Mouse (Mus musculus) C2C12 (cell line): ENCODE results near the gene Tsc22d1. TPM values are rescaled to one million over a fixed set of nuclear protein-coding genes. Genes with fewer than 3 reads are reported as not detected.

ENCODE experiments used
- H3K27me3 ChIP-seq: one replicate; pipeline ENCODE4 v1.6.1; 2011; ENCODE audit not compliant: control insufficient read depth, insufficient read depth, insufficient read length
- H3K36me3 ChIP-seq: one replicate; pipeline ENCODE4 v1.6.1; 2011; ENCODE audit not compliant: control insufficient read depth, insufficient read depth
- H3K4me3 ChIP-seq: one replicate; pipeline ENCODE4 v1.5.1; 2011; ENCODE audit warnings: mild to moderate bottlenecking, control low read depth; ENCODE audit not compliant: poor library complexity, insufficient read depth, severe bottlenecking
- H3K79me2 ChIP-seq: one replicate; pipeline ENCODE4 v1.6.1; 2011; ENCODE audit not compliant: control insufficient read depth, insufficient read depth
- H3K79me3 ChIP-seq: one replicate; pipeline ENCODE4 v1.6.1; 2011; ENCODE audit warnings: low read depth, control low read depth
- H3ac ChIP-seq: one replicate; pipeline ENCODE3; 2011; ENCODE audit warnings: low read depth; ENCODE audit not compliant: control insufficient read depth, insufficient read length
- CEBPB ChIP-seq: IDR thresholded peaks from one replicate; pipeline ENCODE4 v1.6.1; 2011; ENCODE audit warnings: low read depth, mild to moderate bottlenecking, control low read depth, moderate library complexity
- CTCF ChIP-seq: IDR thresholded peaks from one replicate; pipeline ENCODE4 v1.5.1; 2011; ENCODE audit not compliant: control insufficient read depth, insufficient read depth, insufficient read length
- FOSL1 ChIP-seq: IDR thresholded peaks from one replicate; pipeline ENCODE4 v1.8.0; 2011; ENCODE audit warnings: mild to moderate bottlenecking, low read length; ENCODE audit not compliant: poor library complexity, insufficient read depth, severe bottlenecking
- MAX ChIP-seq: IDR thresholded peaks from one replicate; pipeline ENCODE4 v1.6.1; 2011; ENCODE audit warnings: mild to moderate bottlenecking, control low read depth
- MYOD1 ChIP-seq: IDR thresholded peaks from one replicate; pipeline ENCODE4 v1.6.1; 2011; ENCODE audit warnings: low read depth; ENCODE audit not compliant: control insufficient read depth, insufficient read length
- MYOG ChIP-seq: IDR thresholded peaks from one replicate; pipeline ENCODE4 v1.6.1; 2011; ENCODE audit not compliant: control insufficient read depth, insufficient read length; ENCODE audit errors: extremely low read depth
- USF1 ChIP-seq: IDR thresholded peaks from one replicate; pipeline ENCODE4 v1.6.1; 2011; ENCODE audit warnings: low read depth, mild to moderate bottlenecking, control low read depth, moderate library complexity
- polyA plus RNA-seq: library from polyadenylated mRNA; unstranded; fragments of >200 nt; fragmentation: generic; extraction: Trizol; gene quantifications from one replicate; pipeline ENCODE4 v1.2.1, GENCODE M21; 2012; ENCODE audit warnings: missing spikeins

Tsc22d1 gene
- polyA plus RNA-seq, 1 experiment = 546 TPM

DNA sequence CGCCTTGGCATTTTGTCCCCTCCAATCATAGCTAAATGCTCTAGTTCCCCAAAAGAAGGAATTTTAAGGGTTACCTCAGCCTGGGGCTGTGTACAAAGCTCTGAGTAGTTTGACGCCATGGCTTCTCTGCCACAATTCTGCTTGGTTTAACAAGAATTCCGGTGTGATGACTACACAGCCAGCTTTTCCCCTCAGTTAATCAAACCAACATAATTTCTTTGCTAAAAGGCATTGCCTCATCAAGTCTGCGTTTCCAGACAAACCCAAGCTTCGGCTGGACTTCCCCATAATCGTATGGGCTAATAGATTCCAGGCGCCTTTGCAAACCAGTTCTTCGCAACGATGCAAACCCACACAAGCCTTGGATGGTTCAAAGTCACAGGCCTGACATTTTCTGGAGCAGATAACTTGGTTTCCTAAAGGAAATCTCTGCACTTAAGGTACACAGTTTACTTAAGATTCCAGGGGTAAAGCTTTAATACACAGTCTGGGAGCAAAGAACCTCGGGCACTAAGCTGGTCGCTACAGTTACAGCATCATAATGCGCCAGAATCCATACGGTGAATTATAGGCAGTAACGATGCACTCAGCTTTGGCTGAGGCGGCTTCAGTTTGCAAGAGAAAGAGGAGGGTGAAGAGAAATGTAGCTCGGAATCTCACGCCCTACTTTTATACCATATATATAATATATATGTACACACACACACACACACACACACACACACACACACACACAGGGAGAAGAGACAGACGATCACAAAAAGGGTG is 140.7 kb downstream of the Tsc22d1 start:
- Histone ChIP-seq H3K27me3 (no peaks in the 10 kb centered on the region), H3K4me3 (peak overlapping the region; percentile 41), H3K79me2 (peaks cover 44% of the 10 kb centered on the region), H3K79me3 (peaks cover 2% of the 10 kb centered on the region), H3K36me3 (no peaks in the 10 kb centered on the region), H3ac (peak overlapping the region; percentile 32)
- TF ChIP-seq MYOD1 = no peak
- no peak for TF ChIP-seq FOSL1
- peak; percentile 59 for TF ChIP-seq CEBPB
- TF ChIP-seq USF1 = no peak
- no peak for TF ChIP-seq CTCF
- TF ChIP-seq MAX = no peak
- TF ChIP-seq MYOG = no peak

GRCm38 (mm10) chr14:76556031-76556851 is 141.5 kb downstream of the Tsc22d1 start:
- H3ac ChIP-seq = peak overlapping the region; percentile 77
- H3K79me3 ChIP-seq = peaks cover 2% of the 10 kb centered on the region
- no peak for TF ChIP-seq CEBPB
- no peak for TF ChIP-seq USF1
- no peak for TF ChIP-seq CTCF
- TF ChIP-seq MYOG = no peak
- no peaks in the 10 kb centered on the region for H3K36me3 ChIP-seq
- no peaks in the 10 kb centered on the region for H3K27me3 ChIP-seq
- peaks cover 44% of the 10 kb centered on the region for H3K79me2 ChIP-seq
- peak overlapping the region; percentile 41 for H3K4me3 ChIP-seq

- TF ChIP-seq CEBPB = no peak
- no peak for TF ChIP-seq FOSL1
- TF ChIP-seq MYOD1 = no peak
- TF ChIP-seq USF1 = no peak
- no peak for TF ChIP-seq CTCF
- no peak for TF ChIP-seq MAX
- TF ChIP-seq MYOG = no peak
- H3K4me3 ChIP-seq = peak within 1 kb of the TSS; percentile 41
- H3K36me3 ChIP-seq = no peaks in the 10 kb centered on the region
- H3K27me3 ChIP-seq = no peaks in the 10 kb centered on the region
- peaks cover 44% of the 10 kb centered on the region for H3K79me2 ChIP-seq
- peak within 1 kb of the TSS; percentile 77 for H3ac ChIP-seq
- H3K79me3 ChIP-seq = peaks cover 2% of the 10 kb centered on the region
These were observed 142.1 kb downstream of the Tsc22d1 start, which contains the start of gene Serp2 for GRCm38 (mm10) chr14:76556852-76557208. Gene Serp2 (minus strand): TSS chr14:76556889.

Other genes starting within 250 kb of the Tsc22d1 start
- 32.8 TPM for gene Serp2, start 141.9 kb downstream of the Tsc22d1 start, polyA plus RNA-seq